Mouse (Mus musculus) heart, adult 2 months (tissue): ENCODE measurements around the gene Folr1. TPM values are rescaled to one million over a fixed set of nuclear protein-coding genes. Genes with fewer than 3 reads are reported as not detected.

Experiments used
- DNase-seq, 2 experiments: peaks; one replicate each; pipeline ENCODE4 v3.0.0; 2021
- H3K27ac ChIP-seq: fragments of 200-600 bp; 2 replicates; pipeline ENCODE4 v1.8.1; 2022
- H3K27me3 ChIP-seq: fragments of 200-500 bp; 2 replicates; pipeline ENCODE4 v1.6.1; 2012; ENCODE audit warnings: mild to moderate bottlenecking, low read length, inconsistent platforms, mixed read lengths; ENCODE audit not compliant: control insufficient read depth, insufficient read depth
- H3K36me3 ChIP-seq: fragments of 200-500 bp; 2 replicates; pipeline ENCODE4 v1.6.1; 2012; ENCODE audit warnings: low read length, inconsistent platforms; ENCODE audit not compliant: control insufficient read depth, insufficient read depth
- H3K4me1 ChIP-seq: fragments of 200-500 bp; 2 replicates; pipeline ENCODE4 v1.6.1; 2011; ENCODE audit warnings: low read length; ENCODE audit not compliant: control insufficient read depth, insufficient read depth
- H3K4me3 ChIP-seq: fragments of 200-600 bp; 2 replicates; pipeline ENCODE4 v1.8.1; 2022
- H3K79me2 ChIP-seq: fragments of 200-500 bp; replicated peaks from 2 replicates; pipeline ENCODE4 v1.6.1; 2012; ENCODE audit warnings: mild to moderate bottlenecking, inconsistent platforms, low read length, moderate library complexity, mixed read lengths; ENCODE audit not compliant: control insufficient read depth, insufficient read depth
- H3K9ac ChIP-seq: fragments of 200-500 bp; 2 replicates; pipeline ENCODE4 v1.6.1; 2012; ENCODE audit warnings: low read depth, mild to moderate bottlenecking, control low read depth, inconsistent platforms, low read length, mixed read lengths
- CTCF ChIP-seq: fragments of 200-600 bp; IDR thresholded peaks from 2 replicates; pipeline ENCODE4 v1.8.1; 2022; ENCODE audit warnings: antibody characterized with exemption, mild to moderate bottlenecking, moderate library complexity
- EP300 ChIP-seq: fragments of 200-500 bp; IDR thresholded peaks from 2 replicates; pipeline ENCODE4 v1.6.1; 2011; ENCODE audit warnings: low read depth, low read length, control low read depth; ENCODE audit not compliant: insufficient read depth
- POLR2A ChIP-seq: fragments of 200-500 bp; IDR thresholded peaks from 2 replicates; pipeline ENCODE4 v1.6.1; 2011; ENCODE audit warnings: mild to moderate bottlenecking, low read depth, low read length, control low read depth; ENCODE audit not compliant: insufficient read depth
- WGBS: fragments of 180-500 bp; shearing (Covaris S2); methylation state at CpG from one replicate; pipeline ENCODE4 v1.1.7; 2018; 5-methylcytosine and 5-hydroxymethylcytosine counted together
- intact Hi-C: fragments of 180-260 bp; cut with DNase I; formaldehyde crosslinking; loops from one replicate; pipeline ENCODE4 v1.15.1; 2025
- polyA plus RNA-seq: library from polyadenylated mRNA; depleted of rRNA; stranded (reverse); fragments of >200 nt; gene quantifications from 2 replicates; pipeline ENCODE4 v1.2.3, GENCODE M21; 2012
- total RNA-seq, 2 experiments: library from RNA; stranded (reverse); gene quantifications; 2 replicates each; pipeline ENCODE4 v1.2.3; 2021

Folr1 gene
- total and polyA plus RNA-seq, 3 experiments, result 0.39 TPM; not detected in 2

GRCm38 (mm10) chr7:101896104-101897066 is 25.8 kb upstream of the Folr1 start:
- H3K27ac ChIP-seq, result peak overlapping the region; percentile 93
- H3K4me3 ChIP-seq, result peak overlapping the region; percentile 53
- H3K36me3 ChIP-seq, result no peaks in the 10 kb centered on the region
- DNase-seq, result peak; percentile 95 to 98
- no peaks in the 10 kb centered on the region for H3K79me2 ChIP-seq
- WGBS, result under 1% methylated on average over 57 of the region's 57 CpGs
- peaks cover 2% of the 10 kb centered on the region; the same call in 1 of the 2 replicates for H3K4me1 ChIP-seq
- H3K27me3 ChIP-seq, result no peaks in the 10 kb centered on the region
- TF ChIP-seq POLR2A (peak; percentile 93), CTCF (0 out of 2 replicates have a peak, but pooled peaks have one; percentile 6), EP300 (peak; percentile 35; the same call in 1 of the 2 replicates)
- intact Hi-C loops, result loop anchor here (1.0 to 5.0 kb wide), 5 partner anchors 9 to 234 kb away; partner anchors contain the start of genes Clpb, Lamtor1, Lrrc51 and Numa1
- H3K9ac ChIP-seq, result peak overlapping the region; percentile 69

- H3K27ac ChIP-seq, result peak overlapping the region; percentile 93
- peaks cover 2% of the 10 kb centered on the region; the same call in 1 of the 2 replicates for H3K4me1 ChIP-seq
- H3K79me2 ChIP-seq, result no peaks in the 10 kb centered on the region
- H3K36me3 ChIP-seq, result no peaks in the 10 kb centered on the region
- H3K4me3 ChIP-seq, result peak overlapping the region; percentile 53
- H3K9ac ChIP-seq, result peak overlapping the region; percentile 69
- whole genome bisulfite sequencing, result 23% methylated on average over 9 of the region's 9 CpGs
- H3K27me3 ChIP-seq, result no peaks in the 10 kb centered on the region
- no peak for DNase-seq
- intact Hi-C loops, result loop anchor here (2.0 to 5.0 kb wide), 4 partner anchors 37 to 233 kb away; partner anchors contain the start of genes Clpb, Lrrc51 and Numa1
- 0 out of 2 replicates have a peak, but pooled peaks have one; percentile 1 for TF ChIP-seq CTCF
- TF ChIP-seq EP300, result no peak
- no peak for TF ChIP-seq POLR2A
Observed at GRCm38 (mm10) chr7:101895695-101896094, 25.1 kb upstream of the Folr1 start.

- no peaks in the 10 kb centered on the region for H3K4me1 ChIP-seq
- 72% methylated on average over 4 of the region's 4 CpGs for WGBS
- H3K9ac ChIP-seq, result no peak overlapping the region
- TF ChIP-seq POLR2A (no peak), EP300 (no peak), CTCF (no peak)
- H3K4me3 ChIP-seq, result no peak overlapping the region
- H3K36me3 ChIP-seq, result no peaks in the 10 kb centered on the region
- no peak for DNase-seq
- H3K27me3 ChIP-seq, result no peaks in the 10 kb centered on the region
- no peak overlapping the region for H3K27ac ChIP-seq
- H3K79me2 ChIP-seq, result no peaks in the 10 kb centered on the region
- intact Hi-C loops, result no loop called here
Observed at GRCm38 (mm10) chr7:101888460-101888859, 17.9 kb upstream of the Folr1 start.

- no peaks in the 10 kb centered on the region for H3K79me2 ChIP-seq
- no peak for DNase-seq
- no peak overlapping the region for H3K9ac ChIP-seq
- H3K27ac ChIP-seq, result no peak overlapping the region
- intact Hi-C loops, result no loop called here
- no peaks in the 10 kb centered on the region for H3K4me1 ChIP-seq
- no peak overlapping the region for H3K4me3 ChIP-seq
- H3K27me3 ChIP-seq, result no peaks in the 10 kb centered on the region
- TF ChIP-seq CTCF (no peak), POLR2A (no peak), EP300 (no peak)
- no peaks in the 10 kb centered on the region for H3K36me3 ChIP-seq
- WGBS, result 83% methylated on average over 6 of the region's 6 CpGs
Observed at GRCm38 (mm10) chr7:101886274-101886673, 15.7 kb upstream of the Folr1 start.

- H3K27me3 ChIP-seq, result no peaks in the 10 kb centered on the region
- intact Hi-C loops, result no loop called here
- TF ChIP-seq CTCF (no peak), POLR2A (no peak), EP300 (no peak)
- H3K4me1 ChIP-seq, result no peaks in the 10 kb centered on the region
- H3K36me3 ChIP-seq, result no peaks in the 10 kb centered on the region
- H3K4me3 ChIP-seq, result no peak overlapping the region
- H3K79me2 ChIP-seq, result no peaks in the 10 kb centered on the region
- H3K27ac ChIP-seq, result no peak overlapping the region
- no peak overlapping the region for H3K9ac ChIP-seq
- WGBS, result 93% methylated on average over 4 of the region's 4 CpGs
- DNase-seq, result no peak
Observed at GRCm38 (mm10) chr7:101884160-101884559, 13.6 kb upstream of the Folr1 start.
